Mouse (Mus musculus) ovary, adult 18-20 months (tissue): ENCODE measurements at regions not wholly inside any gene's neighbourhood (a gene's known extent, or its start where the extent isn't known, plus 50 kb on each side); places are given as distances from the start of the nearest gene placed in this dataset.

ENCODE experiments used
- DNase-seq: peaks from one replicate; pipeline ENCODE4 v3.0.0; 2022; ENCODE audit warnings: low spot score, mixed read lengths

GRCm38 (mm10) chr1:153962161-153962720 lies 62.2 kb upstream of the Teddm2 start:
- DNase-seq: no peak

- no peak for DNase-seq
These were observed 63.8 kb upstream of the Teddm2 start for GRCm38 (mm10) chr1:153963744-153964342.

- DNase-seq: no peak
These were observed 69.4 kb upstream of the Teddm2 start for GRCm38 (mm10) chr1:153969401-153969800.

- no peak for DNase-seq
These were observed 74.3 kb upstream of the Teddm2 start for GRCm38 (mm10) chr1:153974300-153974699.

GRCm38 (mm10) chr1:153977963-153978726 lies 78.1 kb upstream of the Teddm2 start:
- DNase-seq: no peak

- no peak for DNase-seq
These were observed 80.9 kb upstream of the Teddm2 start for GRCm38 (mm10) chr1:153980886-153981285.

- DNase-seq: no peak
These were observed 85.6 kb upstream of the Teddm2 start for GRCm38 (mm10) chr1:153985595-153985994.

GRCm38 (mm10) chr1:153986632-153987031 lies 86.6 kb upstream of the Teddm2 start:
- DNase-seq: no peak

GRCm38 (mm10) chr1:153988297-153988696 lies 88.3 kb upstream of the Teddm2 start:
- no peak for DNase-seq

GRCm38 (mm10) chr1:153990651-153991435 lies 90.8 kb upstream of the Teddm2 start:
- DNase-seq: no peak

- no peak for DNase-seq
These were observed 92.4 kb upstream of the Teddm2 start for GRCm38 (mm10) chr1:153992466-153992865.

GRCm38 (mm10) chr1:153994871-153995270 lies 94.8 kb upstream of the Teddm2 start:
- no peak for DNase-seq

- no peak for DNase-seq
These were observed 97.5 kb upstream of the Teddm2 start for GRCm38 (mm10) chr1:153997201-153998181.

- no peak for DNase-seq
These were observed 99.7 kb upstream of the Teddm2 start for GRCm38 (mm10) chr1:153999776-154000175.

GRCm38 (mm10) chr1:154003669-154004068 lies 103.6 kb upstream of the Teddm2 start:
- no peak for DNase-seq

- no peak for DNase-seq
These were observed 104.6 kb upstream of the Teddm2 start for GRCm38 (mm10) chr1:154004647-154005046.

GRCm38 (mm10) chr1:154006055-154006454 lies 106.0 kb upstream of the Teddm2 start:
- no peak for DNase-seq

- no peak for DNase-seq
These were observed 107.4 kb upstream of the Teddm2 start for GRCm38 (mm10) chr1:154007440-154007839.

- DNase-seq: no peak
These were observed 108.7 kb upstream of the Teddm2 start for GRCm38 (mm10) chr1:154008593-154009310.

GRCm38 (mm10) chr1:154010681-154011080 lies 110.7 kb upstream of the Teddm2 start:
- no peak for DNase-seq

GRCm38 (mm10) chr1:154016516-154016915 lies 116.5 kb upstream of the Teddm2 start:
- no peak for DNase-seq
